Mouse (Mus musculus) T-helper 2 cell (primary cell): ENCODE measurements at regions not wholly inside any gene's neighbourhood (a gene's known extent, or its start where the extent isn't known, plus 50 kb on each side); places are given as distances from the start of the nearest gene placed in this dataset.

Source experiments
- in situ Hi-C: fragments of 300-600 bp; cut with MboI, MseI; formaldehyde crosslinking; loops from one replicate; pipeline ENCODE4 v1.15.1; 2025; ENCODE audit warnings: high pct_unique_total_duplicates

GRCm38 (mm10) chr10:117529269-117530006 lies 99.9 kb upstream of the Cpm start:
- in situ Hi-C loops = no loop called here

GRCm38 (mm10) chr10:117528575-117529268 lies 100.6 kb upstream of the Cpm start:
- in situ Hi-C loops = no loop called here

GRCm38 (mm10) chr10:117527979-117528378 lies 101.3 kb upstream of the Cpm start:
- in situ Hi-C loops = no loop called here

GRCm38 (mm10) chr10:117527243-117527642 lies 102.1 kb upstream of the Cpm start:
- in situ Hi-C loops = no loop called here

GRCm38 (mm10) chr10:117526834-117527188 lies 102.5 kb upstream of the Cpm start:
- in situ Hi-C loops = no loop called here

GRCm38 (mm10) chr10:117526008-117526833 lies 103.1 kb upstream of the Cpm start:
- in situ Hi-C loops = no loop called here

- in situ Hi-C loops = no loop called here
Measured at GRCm38 (mm10) chr10:117525608-117526007, 103.7 kb upstream of the Cpm start.

GRCm38 (mm10) chr10:117524926-117525565 lies 104.3 kb upstream of the Cpm start:
- in situ Hi-C loops = no loop called here

GRCm38 (mm10) chr10:117524101-117524500 lies 105.2 kb upstream of the Cpm start:
- in situ Hi-C loops = no loop called here

- in situ Hi-C loops = no loop called here
Measured at GRCm38 (mm10) chr10:117522906-117523829, 106.1 kb upstream of the Cpm start.

- in situ Hi-C loops = no loop called here
Measured at GRCm38 (mm10) chr10:117522373-117522772, 106.9 kb upstream of the Cpm start.

- in situ Hi-C loops = no loop called here
Measured at GRCm38 (mm10) chr10:117521315-117522270, 107.7 kb upstream of the Cpm start.

GRCm38 (mm10) chr10:117520536-117521314 lies 108.6 kb upstream of the Cpm start:
- in situ Hi-C loops = no loop called here

GRCm38 (mm10) chr10:117519670-117520535 lies 109.4 kb upstream of the Cpm start:
- in situ Hi-C loops = no loop called here

GRCm38 (mm10) chr10:117518793-117519669 lies 110.3 kb upstream of the Cpm start:
- in situ Hi-C loops = no loop called here

- in situ Hi-C loops = no loop called here
Measured at GRCm38 (mm10) chr10:117517800-117518770, 111.2 kb upstream of the Cpm start.
